Mouse (Mus musculus) liver, adult 2 months (tissue): ENCODE results near the gene Trpv2. TPM values are rescaled to one million over a fixed set of nuclear protein-coding genes. Genes with fewer than 3 reads are reported as not detected.

Experiments used
- DNase-seq: peaks from one replicate; pipeline ENCODE4 v3.0.0-alpha.2; 2011; ENCODE audit warnings: low read depth, low spot score; ENCODE audit errors: extremely low read depth
- H3K27ac ChIP-seq: fragments of 200-500 bp; replicated peaks from 2 replicates; pipeline ENCODE4 v1.5.1; 2012; ENCODE audit warnings: low read depth, mild to moderate bottlenecking, control low read depth, inconsistent platforms, low read length; ENCODE audit not compliant: insufficient read depth
- H3K27me3 ChIP-seq: fragments of 200-500 bp; 2 replicates; pipeline ENCODE4 v1.6.1; 2012; ENCODE audit warnings: mild to moderate bottlenecking, moderate library complexity, low read length, inconsistent platforms; ENCODE audit not compliant: control insufficient read depth, insufficient read depth
- H3K36me3 ChIP-seq: fragments of 200-500 bp; 2 replicates; pipeline ENCODE4 v1.6.1; 2012; ENCODE audit warnings: low read length, inconsistent platforms; ENCODE audit not compliant: control insufficient read depth, insufficient read depth
- H3K4me1 ChIP-seq: fragments of 200-500 bp; 2 replicates; pipeline ENCODE4 v1.6.1; 2011; ENCODE audit warnings: low read length; ENCODE audit not compliant: control insufficient read depth, insufficient read depth
- H3K4me3 ChIP-seq: fragments of 200-500 bp; 2 replicates; pipeline ENCODE4 v1.5.1; 2011; ENCODE audit warnings: low read depth, mild to moderate bottlenecking, control low read depth, low read length, moderate library complexity; ENCODE audit not compliant: insufficient read depth
- H3K79me2 ChIP-seq: fragments of 200-500 bp; 2 replicates; pipeline ENCODE4 v1.6.1; 2012; ENCODE audit warnings: inconsistent platforms, mild to moderate bottlenecking, low read length, moderate library complexity; ENCODE audit not compliant: control insufficient read depth, insufficient read depth
- H3K9ac ChIP-seq: fragments of 200-500 bp; 2 replicates; pipeline ENCODE4 v1.6.1; 2012; ENCODE audit warnings: low read depth, mild to moderate bottlenecking, control low read depth, inconsistent platforms, low read length
- CTCF ChIP-seq: fragments of 200-500 bp; IDR thresholded peaks from 2 replicates; pipeline ENCODE4 v1.5.1; 2011; ENCODE audit warnings: low read depth, low read length, control low read depth
- POLR2A ChIP-seq: fragments of 200-500 bp; IDR thresholded peaks from 2 replicates; pipeline ENCODE4 v1.6.1; 2011; ENCODE audit warnings: low read length, control low read depth; ENCODE audit not compliant: insufficient read depth; ENCODE audit errors: extremely low read depth
- WGBS: fragments of 180-500 bp; shearing (Covaris S2); methylation state at CpG from one replicate; pipeline ENCODE4 v1.1.7; 2018; 5-methylcytosine and 5-hydroxymethylcytosine counted together
- polyA plus RNA-seq: library from polyadenylated mRNA; depleted of rRNA; stranded (reverse); fragments of >200 nt; gene quantifications from 2 replicates; pipeline ENCODE4 v1.2.3, GENCODE M21; 2012
- total RNA-seq: library from RNA; depleted of rRNA; stranded (reverse); fragments of >200 nt; gene quantifications from 2 replicates; pipeline ENCODE4 v1.2.3, GENCODE M21; 2014

Trpv2 gene
- total and polyA plus RNA-seq, 2 experiments, result 0.83 to 1.7 TPM

DNA sequence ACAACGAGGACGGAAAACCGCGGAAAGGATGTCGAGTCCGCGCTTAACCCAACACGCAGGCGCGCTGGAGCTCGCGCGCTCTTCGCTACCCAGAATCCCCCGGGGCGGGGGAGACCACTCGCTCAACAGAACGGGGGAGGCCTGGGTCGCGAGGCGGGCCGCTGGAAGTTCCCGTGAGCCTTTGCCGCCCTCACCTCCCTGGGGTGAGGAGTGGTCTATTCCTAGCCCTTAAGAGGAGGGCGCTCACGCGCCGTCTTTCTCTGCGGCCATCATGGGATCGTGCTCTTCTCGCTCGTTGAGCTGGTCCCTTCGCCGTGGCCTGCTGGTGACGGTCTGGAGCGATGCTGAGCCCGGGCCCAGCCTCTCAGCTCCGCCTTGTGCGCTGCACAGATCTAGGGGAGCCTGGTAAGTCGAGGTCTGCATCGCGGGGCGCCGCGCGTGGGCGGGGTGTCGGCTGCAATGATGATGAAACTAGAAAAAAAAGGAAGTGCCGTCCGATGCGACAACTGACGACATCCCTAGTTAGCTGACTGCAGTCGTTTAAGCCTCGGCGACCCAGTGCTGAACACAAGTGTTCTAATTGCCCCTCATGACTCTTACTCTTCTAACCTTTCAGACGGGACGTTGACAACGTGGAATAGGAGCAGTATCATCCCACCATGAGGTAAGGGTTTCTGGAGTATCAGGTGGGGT lies 28.5 kb downstream of the Trpv2 start:
- TF ChIP-seq POLR2A, result peak; percentile 99
- no peak for TF ChIP-seq CTCF
- peak; percentile 88 for DNase-seq
- peaks cover 34% of the 10 kb centered on the region for H3K36me3 ChIP-seq
- under 1% methylated on average over 58 of the region's 58 CpGs for WGBS
- H3K27me3 ChIP-seq, result no peaks in the 10 kb centered on the region
- peak overlapping the region; percentile 96 for H3K4me3 ChIP-seq
- peak overlapping the region; percentile 87 for H3K27ac ChIP-seq
- peak overlapping the region; percentile 92 for H3K9ac ChIP-seq
- H3K4me1 ChIP-seq, result peaks cover 6% of the 10 kb centered on the region
- no peaks in the 10 kb centered on the region; the same call in 1 of the 2 replicates for H3K79me2 ChIP-seq

- DNase-seq, result peak; percentile 35
- 3% methylated on average over 13 of the region's 13 CpGs for WGBS
- H3K36me3 ChIP-seq, result peaks cover 34% of the 10 kb centered on the region
Observed at GRCm38 (mm10) chr11:62603312-62604056, 29.2 kb downstream of the Trpv2 start.

DNA sequence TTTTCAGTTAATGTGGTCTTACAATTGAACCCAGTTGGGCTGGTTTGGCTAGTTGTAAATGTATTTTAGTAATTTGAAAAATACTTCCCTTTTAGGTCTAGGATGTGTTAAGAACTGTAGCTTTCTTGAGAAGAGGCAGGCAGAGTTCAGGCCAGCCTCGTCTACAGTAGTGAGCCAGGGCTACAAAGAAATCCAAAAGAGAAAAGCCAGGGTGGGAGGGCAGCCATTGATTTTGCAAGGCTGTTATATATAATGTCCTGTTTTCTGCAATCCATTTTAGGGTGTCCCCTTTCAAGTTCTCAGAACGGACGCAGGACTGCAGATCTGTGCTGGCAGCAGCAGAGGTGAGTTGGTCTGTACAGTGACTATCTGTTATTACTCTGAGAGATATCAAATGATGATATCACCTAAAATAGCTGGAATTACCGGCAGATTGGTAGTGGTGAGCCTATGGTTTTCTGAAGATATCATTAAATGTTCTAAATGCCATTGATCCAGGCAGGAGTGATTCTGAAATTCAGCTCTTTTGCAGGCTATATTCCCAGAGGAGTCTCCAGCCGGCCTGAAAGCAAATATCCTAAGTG lies 29.9 kb downstream of the Trpv2 start:
- WGBS, result 43% methylated on average over 5 of the region's 5 CpGs
- Histone ChIP-seq H3K27ac (no peak overlapping the region), H3K36me3 (peaks cover 34% of the 10 kb centered on the region)

More at GRCm38 (mm10) chr11:62603312-62604056, 29.2 kb downstream of the Trpv2 start:
- H3K4me1 ChIP-seq, result peaks cover 6% of the 10 kb centered on the region
- H3K27ac ChIP-seq, result peak overlapping the region; percentile 87
- peak overlapping the region; percentile 96 for H3K4me3 ChIP-seq
- H3K9ac ChIP-seq, result peak overlapping the region; percentile 92
- TF ChIP-seq CTCF (no peak), POLR2A (no peak)
- H3K79me2 ChIP-seq, result no peaks in the 10 kb centered on the region; the same call in 1 of the 2 replicates
- H3K27me3 ChIP-seq, result no peaks in the 10 kb centered on the region

DNA sequence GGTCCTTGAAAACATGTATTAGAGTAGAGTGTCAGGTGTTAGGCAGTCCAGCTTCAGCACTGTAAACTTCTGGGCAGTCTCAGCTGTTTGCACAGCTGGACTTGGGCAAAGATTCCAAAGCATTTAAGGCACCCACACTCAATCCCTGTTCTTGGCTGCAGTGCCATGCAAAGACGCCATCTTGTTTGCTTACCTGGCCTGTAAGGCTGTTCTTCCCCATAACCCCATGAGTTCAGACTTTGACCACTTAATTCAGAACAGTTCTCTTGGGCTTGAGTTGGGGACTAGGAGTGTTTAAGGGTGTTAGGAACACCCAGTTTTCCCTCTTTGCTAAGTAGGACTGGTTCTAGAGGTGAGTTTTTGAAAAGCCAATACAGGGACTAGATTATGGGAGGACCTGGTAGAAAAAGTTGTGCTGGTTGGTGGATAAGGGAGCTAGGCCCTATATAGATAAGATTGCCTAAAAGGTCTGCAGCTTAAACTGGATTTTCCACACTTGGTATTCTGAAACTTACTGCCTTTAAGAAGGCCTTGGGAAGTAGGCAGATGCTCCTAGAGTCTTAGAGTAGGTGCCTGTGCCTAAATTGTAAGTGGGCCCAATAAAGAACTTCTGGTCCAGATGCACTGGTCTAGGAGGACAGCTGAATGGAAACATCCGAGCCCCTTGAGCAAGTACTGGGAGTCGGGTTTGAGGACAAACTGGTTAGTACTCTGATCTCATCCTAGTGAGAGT lies 30.8 kb downstream of the Trpv2 start:
- 52% methylated on average over 3 of the region's 3 CpGs for WGBS
- peaks cover 34% of the 10 kb centered on the region for H3K36me3 ChIP-seq
- H3K27me3 ChIP-seq, result no peaks in the 10 kb centered on the region
- DNase-seq, result peak; percentile 13
- no peak overlapping the region for H3K27ac ChIP-seq
- no peaks in the 10 kb centered on the region; the same call in 1 of the 2 replicates for H3K79me2 ChIP-seq
- H3K9ac ChIP-seq, result no peak overlapping the region
- peaks cover 6% of the 10 kb centered on the region for H3K4me1 ChIP-seq
- TF ChIP-seq POLR2A (no peak), CTCF (no peak)
- no peak overlapping the region for H3K4me3 ChIP-seq

More for the DNA sequence above, 29.9 kb downstream of the Trpv2 start:
- Histone ChIP-seq H3K9ac (no peak overlapping the region), H3K27me3 (no peaks in the 10 kb centered on the region), H3K4me1 (peaks cover 6% of the 10 kb centered on the region), H3K79me2 (no peaks in the 10 kb centered on the region; the same call in 1 of the 2 replicates), H3K4me3 (no peak overlapping the region)
- DNase-seq, result no peak
- TF ChIP-seq POLR2A (no peak), CTCF (no peak)

DNA sequence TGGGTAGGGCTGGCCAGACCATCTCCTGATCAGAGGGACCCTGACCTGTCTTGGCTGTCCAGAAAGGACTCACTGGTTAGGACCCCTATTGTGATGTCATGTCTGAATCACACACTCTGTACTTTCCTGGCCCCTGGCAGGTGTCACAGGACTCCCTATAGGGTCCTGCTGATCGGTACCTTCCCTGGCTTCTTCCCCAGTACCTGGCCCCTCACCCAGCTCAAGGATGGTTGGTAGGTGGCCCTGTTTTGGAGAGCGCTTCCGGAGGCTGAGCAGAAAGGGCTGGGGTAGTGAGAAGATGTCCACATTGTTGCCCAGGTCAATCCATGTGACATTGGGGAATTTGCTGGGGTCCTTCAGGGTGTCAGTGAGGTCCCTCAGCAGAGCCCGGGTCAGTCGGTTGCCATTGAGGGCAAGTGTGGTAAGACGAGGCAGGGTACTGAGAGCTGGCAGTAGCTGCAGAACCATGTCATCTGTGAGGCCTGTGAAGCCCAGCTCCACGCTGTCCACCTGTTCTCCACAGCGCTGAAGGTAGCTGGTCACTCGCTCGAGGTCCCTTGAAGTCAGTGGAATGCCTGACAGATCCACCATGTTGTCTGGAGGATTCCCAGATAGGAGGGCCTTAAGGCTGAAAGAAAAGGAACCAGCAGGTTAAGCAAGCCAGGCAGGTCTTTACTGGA lies 31.5 kb downstream of the Trpv2 start:
- TF ChIP-seq POLR2A, result no peak
- no peak for TF ChIP-seq CTCF
- 82% methylated on average over 10 of the region's 10 CpGs for WGBS
- Histone ChIP-seq H3K4me3 (no peak overlapping the region), H3K27ac (no peak overlapping the region), H3K4me1 (peaks cover 6% of the 10 kb centered on the region), H3K27me3 (no peaks in the 10 kb centered on the region), H3K79me2 (no peaks in the 10 kb centered on the region; the same call in 1 of the 2 replicates), H3K9ac (no peak overlapping the region), H3K36me3 (peaks cover 34% of the 10 kb centered on the region)
- no peak for DNase-seq
